Mouse (Mus musculus) kidney, adult 10 weeks (tissue): Measurements from ENCODE around the gene Zfp592. TPM values are rescaled to one million over a fixed set of nuclear protein-coding genes. Genes with fewer than 3 reads are reported as not detected.

Source experiments
- polyA plus RNA-seq: library from polyadenylated mRNA; stranded (reverse); fragments of 350-450 nt; fragmentation: Illumina TruSeq; extraction: RNeasy Lipid Tissue Mini Kit (QIAGEN cat#74804); gene quantifications from one replicate; pipeline ENCODE4 v1.2.3, GENCODE M21; 2014; ENCODE audit warnings: low read depth, low replicate concordance

Gene Zfp592
- polyA plus RNA-seq: 5.0 TPM

DNA sequence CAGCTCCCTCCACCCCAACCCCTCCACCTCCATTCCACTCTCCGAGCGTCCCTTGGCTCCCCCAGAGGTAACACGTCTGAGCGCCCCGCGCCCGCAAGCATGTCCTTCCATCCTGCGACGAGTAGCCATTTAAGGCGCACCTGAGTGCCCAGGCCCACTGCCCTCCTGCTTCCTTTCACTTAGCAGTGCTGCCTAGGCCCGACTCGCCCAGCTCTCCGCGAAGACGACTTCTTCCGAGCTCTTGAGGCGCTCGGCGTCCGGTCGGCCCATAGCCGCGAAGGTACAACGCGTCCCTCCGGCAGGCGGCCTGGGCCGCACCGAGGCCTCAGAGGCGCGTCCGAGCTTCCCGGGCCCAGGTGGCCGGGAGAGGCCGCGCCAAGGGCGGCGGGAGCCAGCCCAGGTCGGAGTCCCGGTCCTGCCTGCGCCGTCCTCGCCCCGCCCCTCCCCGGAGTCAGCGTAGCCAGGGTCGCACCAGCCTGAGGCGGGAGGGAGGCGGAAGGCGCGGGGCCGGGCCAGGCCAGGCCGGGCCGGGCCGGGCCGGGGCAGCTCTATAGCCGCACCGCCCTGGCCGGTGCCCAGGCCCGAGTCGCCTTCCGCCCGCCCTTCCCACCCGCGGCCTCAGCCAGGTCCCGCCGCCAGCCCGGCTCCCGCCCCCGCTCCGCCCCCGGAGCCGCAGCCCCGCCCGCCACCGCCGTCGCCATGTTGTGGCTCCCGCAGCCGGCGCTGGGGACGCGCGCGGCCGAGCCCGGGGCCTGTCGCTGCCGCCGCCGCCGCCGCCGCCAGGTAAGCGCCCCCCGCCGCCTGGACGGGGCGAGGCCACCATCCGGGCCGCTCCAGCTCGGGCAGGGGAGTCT is at the start of gene Zfp592:
TSS of gene Zfp592 (plus strand) at position 702 of the 854 bp plus-strand sequence.

DNA sequence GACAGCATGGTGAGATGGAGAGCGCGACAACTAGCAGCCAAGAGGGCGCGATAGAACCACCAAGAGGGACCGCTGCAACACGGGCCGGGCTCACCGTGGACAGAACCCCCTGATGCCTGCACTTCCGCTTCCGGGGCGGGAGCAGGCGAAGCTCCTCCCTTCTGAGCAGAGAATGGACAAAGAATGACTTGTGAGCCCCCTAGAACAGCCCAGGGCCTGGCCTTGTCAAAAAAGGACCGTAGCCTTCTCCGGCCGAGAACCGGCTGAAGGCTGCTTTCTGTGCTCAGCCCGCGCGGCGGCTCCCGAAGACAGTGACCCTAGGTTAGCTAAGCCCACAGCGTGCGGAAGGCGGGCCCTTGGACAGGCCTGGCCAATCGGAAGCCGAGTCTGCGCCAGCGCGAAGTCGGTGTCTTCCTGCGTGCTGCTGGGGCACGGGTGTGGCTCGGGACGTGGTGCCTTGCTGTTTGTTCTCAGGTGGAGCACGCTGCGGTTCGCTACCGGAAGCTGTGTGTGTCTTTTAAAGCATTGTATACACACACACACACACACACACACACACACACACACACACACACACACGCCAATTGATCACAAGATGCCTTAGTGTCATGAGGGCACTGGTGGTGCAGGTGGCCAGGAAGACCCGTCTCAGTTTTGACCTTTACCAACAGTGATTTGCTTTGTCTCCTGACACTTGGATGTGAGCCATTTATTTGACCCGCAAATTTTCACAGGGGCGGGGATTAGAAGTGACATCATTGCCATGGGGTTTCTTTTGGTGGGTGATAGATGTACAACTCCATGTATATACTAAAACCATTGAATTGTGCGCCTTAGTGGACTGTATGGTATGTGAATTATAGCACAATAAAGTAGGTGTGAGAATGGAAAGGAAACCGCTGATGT is 45.8 kb upstream of the Zfp592 start, which contains the start of gene Sec11a:
TSS of gene Sec11a (minus strand) at position 336 of the 906 bp plus-strand sequence.

DNA sequence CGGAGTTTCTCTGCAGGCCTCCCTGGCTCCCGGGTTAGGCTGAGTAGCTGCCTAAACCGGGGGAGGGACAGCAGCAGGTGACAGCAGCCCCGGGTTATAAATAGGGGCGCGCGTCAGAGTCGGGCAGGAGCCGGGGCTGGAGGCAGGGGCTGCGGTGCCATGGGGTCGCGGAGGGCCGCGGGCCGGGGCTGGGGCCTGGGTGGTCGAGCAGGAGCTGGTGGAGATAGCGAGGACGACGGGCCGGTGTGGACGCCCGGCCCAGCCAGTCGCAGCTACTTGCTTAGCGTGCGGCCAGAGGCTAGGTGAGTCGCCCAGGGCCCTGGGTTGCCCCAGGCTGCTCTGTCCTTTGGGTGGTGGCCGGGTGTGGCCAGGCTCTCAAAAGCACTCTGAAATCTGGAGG is 64.0 kb downstream of the Zfp592 start, which contains the start of gene Alpk3:
TSS of gene Alpk3 (plus strand) at position 130 of the 400 bp plus-strand sequence.

Other genes starting within 250 kb of the Zfp592 start
- 42.8 TPM for gene Iqgap1, start 167.7 kb upstream of the Zfp592 start, polyA plus RNA-seq
- 0.85 TPM for gene Zscan2, start 132.8 kb upstream of the Zfp592 start, polyA plus RNA-seq
- gene Wdr73, start 92.4 kb upstream of the Zfp592 start, polyA plus RNA-seq: 19.6 TPM
- 2.1 TPM for gene Nmb, start 88.6 kb upstream of the Zfp592 start, polyA plus RNA-seq
- gene Sec11a, start 45.9 kb upstream of the Zfp592 start, polyA plus RNA-seq: 137 TPM
- not detected for gene Alpk3, start 63.9 kb downstream of the Zfp592 start, polyA plus RNA-seq
- gene Slc28a1, start 121.1 kb downstream of the Zfp592 start, polyA plus RNA-seq: not detected
- 121 TPM for gene Pde8a, start 219.9 kb downstream of the Zfp592 start, polyA plus RNA-seq